Mouse (Mus musculus) bone marrow macrophage, adult 2 months (primary cell): ENCODE results near the gene Tob2. TPM values are rescaled to one million over a fixed set of nuclear protein-coding genes. Genes with fewer than 3 reads are reported as not detected.

Experiments used
- H3K27ac ChIP-seq: 2 replicates; pipeline ENCODE4 v1.5.1; 2012; ENCODE audit warnings: low read depth, low read length; ENCODE audit not compliant: insufficient read depth
- H3K4me1 ChIP-seq: 2 replicates; pipeline ENCODE4 v1.6.1; 2012; ENCODE audit warnings: low read length; ENCODE audit not compliant: control insufficient read depth, insufficient read depth
- H3K4me3 ChIP-seq: 2 replicates; pipeline ENCODE4 v1.5.1; 2012; ENCODE audit warnings: mild to moderate bottlenecking, low read length, moderate library complexity; ENCODE audit not compliant: insufficient read depth
- CTCF ChIP-seq: IDR thresholded peaks from 2 replicates; pipeline ENCODE4 v1.5.1; 2012; ENCODE audit warnings: low read depth, mild to moderate bottlenecking, low read length, moderate library complexity
- POLR2A ChIP-seq: IDR thresholded peaks from 2 replicates; pipeline ENCODE4 v1.6.1; 2012; ENCODE audit warnings: mild to moderate bottlenecking, low read depth, low read length, borderline replicate concordance
- polyA plus RNA-seq: library from polyadenylated mRNA; stranded (reverse); fragments of >200 nt; gene quantifications from 2 replicates; pipeline ENCODE4 v1.2.4, GENCODE M21; 2012; ENCODE audit not compliant: missing spikeins, insufficient read depth, insufficient read length

Tob2 gene
- 35.4 and 35.8 TPM in 2 replicates for polyA plus RNA-seq

GRCm38 (mm10) chr15:81858517-81859329 lies at the start of gene Tob2:
Gene Tob2 (minus strand): TSS chr15:81858796.
- Histone ChIP-seq H3K4me3 (peak within 1 kb of the TSS; percentile 83), H3K4me1 (peaks cover 23% of the 10 kb centered on the region), H3K27ac (peak within 1 kb of the TSS; percentile 98)
- peak; percentile 12; the same call in 1 of the 2 replicates for TF ChIP-seq POLR2A
- no peak for TF ChIP-seq CTCF

GRCm38 (mm10) chr15:81907953-81908352 lies 49.4 kb upstream of the Tob2 start:
- TF ChIP-seq CTCF (no peak), POLR2A (no peak)
- H3K27ac ChIP-seq: no peak overlapping the region
- H3K4me1 ChIP-seq: no peaks in the 10 kb centered on the region
- H3K4me3 ChIP-seq: no peak overlapping the region

DNA sequence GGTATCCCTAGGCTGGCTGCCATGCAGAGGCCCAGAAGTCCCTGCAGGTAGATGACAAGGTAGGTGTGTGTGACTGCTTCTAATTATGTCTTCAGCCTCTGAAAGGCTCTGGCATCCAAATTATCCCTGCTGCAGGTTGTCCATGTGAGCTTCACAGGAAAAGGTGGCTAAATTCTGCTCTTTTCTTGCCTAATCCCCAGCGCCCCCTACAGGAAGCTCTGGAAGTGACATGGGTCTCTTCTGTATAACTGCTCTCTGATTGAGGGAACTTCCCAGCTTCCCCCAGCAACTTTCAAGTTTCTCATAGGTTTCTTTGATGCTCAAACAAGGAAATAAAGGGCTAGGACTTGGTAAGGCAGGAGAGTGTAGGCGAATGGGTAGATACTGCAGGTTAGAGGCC lies 46.3 kb upstream of the Tob2 start:
- TF ChIP-seq POLR2A (no peak), CTCF (peak; percentile 61; the same call in 1 of the 2 replicates)

GRCm38 (mm10) chr15:81898751-81899150 lies 40.2 kb upstream of the Tob2 start:
- H3K27ac ChIP-seq: no peak overlapping the region

More for the DNA sequence above, 46.3 kb upstream of the Tob2 start:
- no peaks in the 10 kb centered on the region for H3K4me1 ChIP-seq
- no peak overlapping the region for H3K4me3 ChIP-seq
- H3K27ac ChIP-seq: no peak overlapping the region

GRCm38 (mm10) chr15:81897607-81898285 lies 39.1 kb upstream of the Tob2 start:
- TF ChIP-seq POLR2A (no peak), CTCF (no peak)
- Histone ChIP-seq H3K4me3 (no peak overlapping the region), H3K4me1 (peaks cover 16% of the 10 kb centered on the region), H3K27ac (no peak overlapping the region)

More at GRCm38 (mm10) chr15:81898751-81899150, 40.2 kb upstream of the Tob2 start:
- peaks cover 7% of the 10 kb centered on the region for H3K4me1 ChIP-seq
- TF ChIP-seq POLR2A: no peak
- TF ChIP-seq CTCF: no peak
- H3K4me3 ChIP-seq: no peak overlapping the region

GRCm38 (mm10) chr15:81896407-81896806 lies 37.8 kb upstream of the Tob2 start:
- TF ChIP-seq POLR2A (no peak), CTCF (no peak)
- no peak overlapping the region for H3K4me3 ChIP-seq
- H3K27ac ChIP-seq: no peak overlapping the region
- H3K4me1 ChIP-seq: peaks cover 27% of the 10 kb centered on the region

- H3K4me1 ChIP-seq: peaks cover 29% of the 10 kb centered on the region
- TF ChIP-seq CTCF (no peak), POLR2A (no peak)
- no peak overlapping the region for H3K4me3 ChIP-seq
- H3K27ac ChIP-seq: peak overlapping the region; percentile 13; the same call in 1 of the 2 replicates
Measured at GRCm38 (mm10) chr15:81894002-81894401, 35.4 kb upstream of the Tob2 start.

GRCm38 (mm10) chr15:81891822-81892580 lies 33.4 kb upstream of the Tob2 start:
- Histone ChIP-seq H3K4me3 (no peak overlapping the region), H3K4me1 (peaks cover 29% of the 10 kb centered on the region), H3K27ac (no peak overlapping the region)
- no peak for TF ChIP-seq CTCF
- TF ChIP-seq POLR2A: no peak

DNA sequence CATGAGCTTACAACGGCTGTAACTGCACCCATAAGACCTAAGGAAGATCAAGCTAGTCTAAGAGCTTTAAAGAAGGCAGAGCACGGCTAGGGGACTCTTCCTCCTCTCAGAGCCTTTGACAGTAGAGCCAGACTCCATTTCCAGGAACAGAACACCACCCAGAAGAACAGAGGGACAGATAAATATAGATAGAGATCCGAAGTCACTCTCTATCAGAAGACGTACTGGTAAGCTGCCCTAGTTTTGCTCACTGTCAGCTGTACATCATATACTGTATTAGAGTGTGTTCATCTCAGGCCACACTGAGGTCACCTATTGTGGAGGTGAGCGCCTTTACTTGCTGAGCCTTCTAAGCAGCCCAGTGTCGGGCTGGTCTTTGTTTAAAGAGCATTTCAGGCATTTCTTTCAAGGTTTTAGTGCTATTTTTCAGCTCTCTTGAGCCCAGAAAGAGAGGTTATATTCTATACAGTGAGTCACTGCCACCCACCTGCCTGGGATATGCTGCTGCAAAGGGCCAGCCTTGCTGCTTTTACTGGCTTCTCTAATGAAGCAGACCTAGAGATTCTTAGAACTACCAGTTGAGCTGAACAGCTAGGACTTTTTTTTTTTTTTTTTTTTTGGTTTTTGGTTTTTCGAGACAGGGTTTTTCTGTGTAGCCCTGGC lies 32.7 kb upstream of the Tob2 start:
- Histone ChIP-seq H3K4me1 (peaks cover 35% of the 10 kb centered on the region), H3K27ac (no peak overlapping the region), H3K4me3 (no peak overlapping the region)
- TF ChIP-seq CTCF (no peak), POLR2A (no peak)
